Mouse (Mus musculus) hindbrain, embryonic 11.5 days (tissue): Measurements from ENCODE around the gene Cybb. TPM values are rescaled to one million over a fixed set of nuclear protein-coding genes. Genes with fewer than 3 reads are reported as not detected.

ENCODE experiments used
- ATAC-seq: fragments of 200-750 bp; cut with Nextera tagmentation; 2 replicates; pipeline ENCODE4 v1.8.0; 2017; ENCODE audit warnings: mild to moderate bottlenecking, moderate TSS enrichment, moderate library complexity; ENCODE audit not compliant: low FRiP score
- DNase-seq: peaks from one replicate; pipeline ENCODE4 v3.0.0-alpha.2; 2015; ENCODE audit warnings: low spot score
- H3K27ac ChIP-seq: fragments of 300-500 bp; sonication (generic); 2 replicates; pipeline ENCODE4 v1.5.1; 2014; ENCODE audit warnings: mild to moderate bottlenecking, low read depth, low read length
- H3K27me3 ChIP-seq: fragments of 300-500 bp; sonication (generic); 2 replicates; pipeline ENCODE4 v1.6.1; 2014; ENCODE audit warnings: mild to moderate bottlenecking, low read length, moderate library complexity, mixed read lengths; ENCODE audit not compliant: control insufficient read depth, insufficient read depth
- H3K36me3 ChIP-seq: fragments of 300-500 bp; sonication (generic); 2 replicates; pipeline ENCODE4 v1.6.1; 2014; ENCODE audit warnings: mild to moderate bottlenecking, low read length, moderate library complexity, mixed read lengths; ENCODE audit not compliant: control insufficient read depth, insufficient read depth
- H3K4me1 ChIP-seq: fragments of 300-500 bp; sonication (generic); replicated peaks from 2 replicates; pipeline ENCODE4 v1.6.1; 2014; ENCODE audit warnings: low read length, mixed read lengths; ENCODE audit not compliant: control insufficient read depth, insufficient read depth
- H3K4me2 ChIP-seq: fragments of 300-500 bp; sonication (generic); replicated peaks from 2 replicates; pipeline ENCODE4 v1.6.1; 2014; ENCODE audit warnings: mild to moderate bottlenecking, low read depth, low read length
- H3K4me3 ChIP-seq: fragments of 300-500 bp; sonication (generic); 2 replicates; pipeline ENCODE4 v1.5.1; 2014; ENCODE audit warnings: low read depth, low read length
- H3K9ac ChIP-seq: fragments of 300-500 bp; sonication (generic); 2 replicates; pipeline ENCODE4 v1.6.1; 2014; ENCODE audit warnings: low read depth, low read length
- H3K9me3 ChIP-seq: fragments of 300-500 bp; sonication (generic); 2 replicates; pipeline ENCODE4 v1.6.1; 2016; ENCODE audit warnings: low read length; ENCODE audit not compliant: control insufficient read depth
- WGBS: fragments of 180-500 bp; shearing (Covaris S2); extraction: QIAGEN DNeasy Blood & Tissue Kit; methylation state at CpG from one replicate; pipeline ENCODE4 v1.1.7; 2014; 5-methylcytosine and 5-hydroxymethylcytosine counted together
- polyA plus RNA-seq: library from polyadenylated mRNA; unstranded; fragments of >200 nt; fragmentation: Nextera tagmentation; extraction: Ambion mirVana; gene quantifications from 2 replicates; pipeline ENCODE4 v1.2.1, GENCODE M21; 2014

The Cybb gene
- polyA plus RNA-seq, 1 experiment from 2014 or later = 0.90 TPM

DNA sequence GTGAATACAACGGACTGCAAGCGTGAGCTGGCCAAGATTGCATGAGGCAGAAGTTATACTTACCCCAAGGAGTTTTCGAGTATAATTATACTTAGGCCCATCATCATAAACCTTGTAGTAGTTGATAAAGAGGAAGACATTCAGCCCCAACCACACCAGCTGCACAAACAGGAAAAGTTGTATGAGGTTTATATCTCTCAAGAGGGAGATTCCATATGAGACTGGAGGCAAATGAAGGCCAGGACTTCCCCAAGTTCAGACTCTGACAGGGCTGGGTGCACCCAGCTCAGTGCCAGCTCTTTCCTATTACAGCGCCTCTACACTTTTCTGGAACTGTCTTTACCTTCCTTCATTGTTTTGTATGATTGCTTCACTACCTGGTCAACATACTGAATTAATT, 20.6 kb downstream of the Cybb start:
- Histone ChIP-seq H3K36me3 (no peaks in the 10 kb centered on the region), H3K27me3 (no peaks in the 10 kb centered on the region), H3K9me3 (no peaks in the 10 kb centered on the region), H3K4me3 (no peak overlapping the region), H3K9ac (no peak overlapping the region), H3K27ac (no peak overlapping the region), H3K4me1 (no peaks in the 10 kb centered on the region), H3K4me2 (no peak overlapping the region)
- DNase-seq = no peak
- 89% methylated on average over 4 of the region's 4 CpGs for WGBS
- no peak for ATAC-seq

DNA sequence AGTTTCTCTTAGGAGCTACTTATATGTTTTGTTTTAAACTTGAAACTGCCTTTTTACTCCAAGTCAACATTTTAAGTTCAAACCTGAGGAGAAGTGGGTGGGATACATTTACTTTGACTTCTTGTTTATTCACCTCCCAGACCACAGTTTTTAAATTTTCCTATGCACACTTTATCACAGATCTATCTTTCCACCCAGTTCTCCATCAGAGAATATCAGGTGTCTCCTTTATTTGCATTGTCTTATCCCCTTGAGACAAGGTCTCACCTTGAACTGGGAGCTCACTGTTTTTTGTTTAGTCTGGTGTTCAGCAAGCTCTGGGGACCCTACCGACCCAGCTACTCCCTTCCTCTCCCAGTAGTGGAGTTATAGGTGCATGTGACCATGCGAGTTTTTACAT, 21.7 kb downstream of the Cybb start:
- no peak overlapping the region for H3K4me2 ChIP-seq
- no peak overlapping the region for H3K4me3 ChIP-seq
- H3K4me1 ChIP-seq = no peaks in the 10 kb centered on the region
- DNase-seq = no peak
- H3K27me3 ChIP-seq = no peaks in the 10 kb centered on the region
- no peak for ATAC-seq
- no peak overlapping the region for H3K27ac ChIP-seq
- no peaks in the 10 kb centered on the region for H3K9me3 ChIP-seq
- no peak overlapping the region for H3K9ac ChIP-seq
- H3K36me3 ChIP-seq = no peaks in the 10 kb centered on the region
- WGBS = 64% methylated on average over 2 of the region's 2 CpGs

GRCm38 (mm10) chrX:9462671-9463070, 24.9 kb downstream of the Cybb start:
- ATAC-seq (no peak), DNase-seq (no peak)
- Histone ChIP-seq H3K27ac (no peak overlapping the region), H3K4me2 (no peak overlapping the region), H3K4me3 (no peak overlapping the region), H3K9ac (no peak overlapping the region), H3K9me3 (no peaks in the 10 kb centered on the region), H3K4me1 (no peaks in the 10 kb centered on the region), H3K36me3 (no peaks in the 10 kb centered on the region), H3K27me3 (no peaks in the 10 kb centered on the region)
- 79% methylated on average over 3 of the region's 3 CpGs for WGBS

DNA sequence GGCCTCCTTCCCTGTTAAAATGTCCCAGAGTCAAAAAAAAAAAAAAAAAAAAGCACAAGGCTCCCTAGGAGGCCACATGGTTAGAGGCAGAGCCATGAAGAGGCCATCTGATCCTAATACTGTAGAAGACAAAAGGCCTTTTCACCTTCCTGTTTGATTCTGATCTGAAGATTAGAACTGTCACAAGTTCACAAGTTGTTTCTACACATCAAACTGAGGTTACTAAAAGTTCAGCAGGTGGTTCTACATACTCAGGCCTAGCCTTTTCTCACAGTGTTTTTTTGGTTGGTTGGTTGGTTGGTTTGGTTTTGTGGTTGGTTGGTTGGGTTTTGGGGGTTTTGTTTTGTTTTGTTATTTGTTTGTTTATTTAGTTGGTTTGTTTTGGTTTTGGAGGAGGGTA, 26.2 kb downstream of the Cybb start:
- Histone ChIP-seq H3K27me3 (no peaks in the 10 kb centered on the region), H3K36me3 (no peaks in the 10 kb centered on the region), H3K9me3 (no peaks in the 10 kb centered on the region), H3K4me2 (no peak overlapping the region), H3K4me3 (no peak overlapping the region), H3K9ac (no peak overlapping the region), H3K4me1 (no peaks in the 10 kb centered on the region), H3K27ac (no peak overlapping the region)
- DNase-seq (no peak), ATAC-seq (no peak)

- no peaks in the 10 kb centered on the region for H3K36me3 ChIP-seq
- DNase-seq (no peak), ATAC-seq (no peak)
- no peaks in the 10 kb centered on the region for H3K9me3 ChIP-seq
- no peaks in the 10 kb centered on the region for H3K4me1 ChIP-seq
- no peak overlapping the region for H3K4me3 ChIP-seq
- H3K9ac ChIP-seq = no peak overlapping the region
- no peak overlapping the region for H3K27ac ChIP-seq
- WGBS = 87% methylated on average over 4 of the region's 4 CpGs
- H3K27me3 ChIP-seq = no peaks in the 10 kb centered on the region
- H3K4me2 ChIP-seq = no peak overlapping the region
Measured at GRCm38 (mm10) chrX:9460387-9460930, 27.1 kb downstream of the Cybb start.

DNA sequence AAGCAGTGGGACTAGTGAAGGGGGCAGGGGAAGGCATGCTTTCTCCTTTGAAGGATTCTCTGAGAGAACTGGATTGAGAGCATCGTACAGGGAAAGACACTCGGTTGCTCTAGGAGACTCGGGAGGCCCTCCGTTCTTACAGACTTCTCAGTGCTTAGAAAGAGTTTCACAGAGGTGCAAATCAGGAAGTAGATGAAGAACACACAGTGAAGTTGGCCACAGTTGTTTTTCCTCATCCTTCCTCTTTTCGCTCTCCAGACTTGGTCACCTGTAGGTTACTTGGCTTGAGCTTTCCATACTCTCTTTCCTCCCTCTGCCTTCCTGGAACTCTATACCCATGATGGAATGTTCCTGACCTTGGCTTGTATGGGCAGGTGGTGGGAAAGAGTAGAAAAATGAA, 35.2 kb downstream of the Cybb start:
- no peak for DNase-seq
- Histone ChIP-seq H3K4me2 (no peak overlapping the region), H3K27ac (no peak overlapping the region), H3K9ac (no peak overlapping the region), H3K27me3 (no peaks in the 10 kb centered on the region), H3K9me3 (no peaks in the 10 kb centered on the region), H3K4me3 (no peak overlapping the region), H3K4me1 (no peaks in the 10 kb centered on the region), H3K36me3 (no peaks in the 10 kb centered on the region)
- 95% methylated on average over 5 of the region's 5 CpGs for WGBS
- no peak for ATAC-seq

GRCm38 (mm10) chrX:9447284-9447683, 40.3 kb downstream of the Cybb start:
- Histone ChIP-seq H3K27me3 (no peaks in the 10 kb centered on the region), H3K4me2 (no peak overlapping the region), H3K9me3 (no peaks in the 10 kb centered on the region), H3K4me3 (no peak overlapping the region), H3K27ac (no peak overlapping the region), H3K36me3 (no peaks in the 10 kb centered on the region), H3K4me1 (no peaks in the 10 kb centered on the region), H3K9ac (no peak overlapping the region)
- no peak for DNase-seq
- ATAC-seq = no peak

GRCm38 (mm10) chrX:9441102-9441501, 46.5 kb downstream of the Cybb start:
- Histone ChIP-seq H3K9me3 (no peaks in the 10 kb centered on the region), H3K36me3 (no peaks in the 10 kb centered on the region), H3K9ac (no peak overlapping the region), H3K4me1 (no peaks in the 10 kb centered on the region), H3K27ac (no peak overlapping the region), H3K4me3 (no peak overlapping the region), H3K27me3 (no peaks in the 10 kb centered on the region), H3K4me2 (no peak overlapping the region)
- ATAC-seq (no peak), DNase-seq (no peak)
- WGBS = 73% methylated on average over 4 of the region's 4 CpGs

GRCm38 (mm10) chrX:9440556-9440955, 47.0 kb downstream of the Cybb start:
- Histone ChIP-seq H3K27ac (no peak overlapping the region), H3K9me3 (no peaks in the 10 kb centered on the region), H3K9ac (no peak overlapping the region), H3K27me3 (no peaks in the 10 kb centered on the region), H3K4me1 (no peaks in the 10 kb centered on the region), H3K36me3 (no peaks in the 10 kb centered on the region), H3K4me3 (no peak overlapping the region), H3K4me2 (no peak overlapping the region)
- no peak for ATAC-seq
- no peak for DNase-seq
- WGBS = 81% methylated on average over 4 of the region's 4 CpGs
